Mouse (Mus musculus): Measurements from ENCODE around the gene Scube1.

GRCm38 (mm10) chr15:83758958-83759357 lies 34.1 kb upstream of the Scube1 start:
- TF ChIP-seq CTCF (IDR thresholded peaks at IDR 0.05; ENCODE audit: borderline replicate concordance, insufficient read depth, low read depth, low read length) (peak; percentile 45), POLR2A (IDR thresholded peaks at IDR 0.05; ENCODE audit: borderline replicate concordance, insufficient read depth, low read length) (no peak)

Measured in cerebellum, adult 2 months (tissue).